Mouse (Mus musculus) brain, embryonic 14.5 days (tissue): ENCODE results near the gene Clcn3.

ENCODE experiments used
- CTCF ChIP-seq: fragments of 200-500 bp; IDR thresholded peaks from 2 replicates; pipeline ENCODE4 v1.5.1; 2012; ENCODE audit warnings: inconsistent platforms, mild to moderate bottlenecking, moderate library complexity, borderline replicate concordance; ENCODE audit not compliant: insufficient read depth, insufficient read length; ENCODE audit errors: extremely low read depth
- POLR2A ChIP-seq: fragments of 200-500 bp; IDR thresholded peaks from 2 replicates; pipeline ENCODE4 v1.6.1; 2012; ENCODE audit warnings: mild to moderate bottlenecking, inconsistent platforms, borderline replicate concordance; ENCODE audit not compliant: poor library complexity, insufficient read depth, insufficient read length, severe bottlenecking; ENCODE audit errors: extremely low read depth

DNA sequence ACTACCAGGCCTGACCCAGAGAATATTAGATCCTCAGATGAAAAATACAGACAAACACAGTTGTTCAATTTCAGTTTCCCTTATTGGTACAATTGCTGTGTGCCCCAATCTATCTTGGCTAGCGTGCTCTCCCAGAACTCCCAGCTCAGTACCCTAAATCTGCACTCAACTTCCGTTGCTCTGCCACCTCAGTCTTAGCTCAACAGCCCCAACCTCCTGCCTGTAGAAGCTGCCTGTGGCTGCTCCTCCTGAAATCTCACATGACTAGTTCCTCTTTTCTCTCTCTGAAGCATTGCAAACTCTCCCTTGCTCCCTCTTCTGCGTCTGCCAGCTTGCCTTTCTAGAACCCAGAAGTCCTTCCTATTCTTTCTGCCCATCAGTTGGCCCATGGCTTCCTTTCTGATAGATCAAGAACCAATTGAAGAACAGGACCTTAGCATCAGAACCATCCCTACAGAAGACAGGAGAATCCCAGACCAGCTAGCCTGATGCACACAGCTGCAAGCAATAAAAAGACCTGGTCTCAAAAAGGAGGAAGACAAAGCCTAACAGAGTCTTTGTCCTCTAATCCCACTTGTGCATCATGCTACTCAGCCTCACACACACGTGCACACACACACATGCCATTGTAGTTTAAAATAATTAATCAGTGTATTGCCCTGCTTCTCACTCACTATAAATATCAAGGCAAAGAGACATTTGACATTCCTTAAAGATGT is 99.5 kb downstream of the Clcn3 start:
- TF ChIP-seq CTCF (no peak), POLR2A (no peak)
